13 mouse cellular contexts compared by ENCODE assay signal in the genomic region with DNA sequence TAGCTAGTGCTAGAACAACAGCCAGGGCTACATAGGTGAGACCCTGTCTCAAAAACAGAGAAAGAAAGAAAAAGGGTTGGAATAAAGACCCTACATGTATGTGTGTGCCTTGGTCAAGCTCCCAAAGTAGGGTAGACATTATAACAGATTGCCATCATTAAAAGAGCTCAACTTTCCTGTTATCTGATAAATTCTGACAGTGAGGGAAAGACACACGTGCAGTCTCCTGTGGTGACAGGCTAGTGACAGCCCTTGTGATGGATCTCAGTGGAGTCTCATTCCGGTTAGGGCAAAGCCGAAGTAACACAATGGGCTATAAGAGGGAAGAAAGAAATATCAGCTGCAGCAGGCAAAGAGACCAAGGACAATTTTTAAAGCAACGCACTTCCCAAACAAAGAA. TPM values are rescaled to one million over a fixed set of nuclear protein-coding genes. Genes with fewer than 3 reads are reported as not detected.
DNase-seq lines count a peak whose midpoint lies in the region; ATAC-seq and TF ChIP-seq lines count a peak whose summit lies in the region.
"Had no signal": no experiment of that assay in that cellular context is flagged by ENCODE, and none has a peak within 500 bp of the region (broad histone marks: within the 10 kb centered on the region; RNA-seq: fewer than 3 reads in every experiment).

No protein-coding gene starts in this region.

- H3K27me3 ChIP-seq in liver, embryonic 11.5 days (replicated peaks; ENCODE audit: control insufficient read depth, insufficient read depth, low read length), result no peaks in the 10 kb centered on the region
- H3K27me3 ChIP-seq in G1E (ENCODE audit: insufficient read depth, low read length), result no peaks in the 10 kb centered on the region
- H3K27me3 ChIP-seq in embryonic facial prominence, embryonic 12.5 days, result no peaks in the 10 kb centered on the region
- no peaks in the 10 kb centered on the region for H3K27me3 ChIP-seq in myocyte (ENCODE audit: control insufficient read depth, insufficient read depth, insufficient read length)
- H3K27me3 ChIP-seq: hindbrain, embryonic 13.5 days; lung, embryonic 15.5 days; midbrain, embryonic 12.5 days had no signal

- TF ChIP-seq CTCF in G1E (IDR thresholded peaks at IDR 0.05; ENCODE audit: low read depth, low read length), result no peak

- DNase-seq in liver, embryonic 11.5 days (ENCODE audit: low spot score), result no peak
- DNase-seq in liver (no peak), G1E (ENCODE audit: low spot score) (no peak)
- DNase-seq in adrenal gland, adult 18-20 months (ENCODE audit: low spot score in 2 of 2), result no peak
- no peak for DNase-seq in left cerebral cortex, adult 18-20 months (ENCODE audit: low spot score in 2 of 2)
- DNase-seq: adrenal gland, adult 2 months; cerebellum, postnatal 10 days; heart, adult 18-20 months had no signal

- peak overlapping the region; percentile 67 for H3K9ac ChIP-seq in liver, embryonic 11.5 days (ENCODE audit: low read depth, low read length)
- H3K9ac ChIP-seq in embryonic facial prominence, embryonic 12.5 days, result 0 out of 2 replicates have a peak overlapping the region, but pooled peaks have one; percentile 19
- H3K9ac ChIP-seq: lung, embryonic 15.5 days; midbrain, embryonic 12.5 days had no signal

- H3ac ChIP-seq in myocyte (ENCODE audit: control insufficient read depth, insufficient read length), result no peak overlapping the region

- H3K79me2 ChIP-seq in myocyte (ENCODE audit: control insufficient read depth, insufficient read depth), result no peaks in the 10 kb centered on the region

- H3K9me3 ChIP-seq in liver, embryonic 11.5 days (ENCODE audit: control insufficient read depth, low read length), result no peaks in the 10 kb centered on the region
- no peaks in the 10 kb centered on the region for H3K9me3 ChIP-seq in G1E (replicated peaks)
- no peaks in the 10 kb centered on the region for H3K9me3 ChIP-seq in embryonic facial prominence, embryonic 12.5 days
- H3K9me3 ChIP-seq: hindbrain, embryonic 13.5 days; lung, embryonic 15.5 days; midbrain, embryonic 12.5 days had no signal

- H3K4me2 ChIP-seq in liver, embryonic 11.5 days, result peak overlapping the region; percentile 71
- H3K4me2 ChIP-seq in embryonic facial prominence, embryonic 12.5 days (replicated peaks), result peak overlapping the region; percentile 56; the same call in 1 of the 2 replicates
- H3K4me2 ChIP-seq in myocyte (ENCODE audit: low read depth), result peak overlapping the region; percentile 94

- H3K27ac ChIP-seq in liver, embryonic 11.5 days (ENCODE audit: low read depth, low read length), result peak overlapping the region; percentile 91
- peak overlapping the region; percentile 59; the same call in 1 of the 2 replicates for H3K27ac ChIP-seq in embryonic facial prominence, embryonic 12.5 days
- H3K27ac ChIP-seq: hindbrain, embryonic 13.5 days; midbrain, embryonic 12.5 days had no signal

- no peak for ATAC-seq in liver, embryonic 11.5 days (replicated peaks; ENCODE audit: low FRiP score)
- no peak for ATAC-seq in G1E (ENCODE audit: extremely low read depth, insufficient number of reproducible peaks, low FRiP score, poor library complexity, severe bottlenecking)
- no peak for ATAC-seq in embryonic facial prominence, embryonic 12.5 days (ENCODE audit: insufficient number of reproducible peaks, insufficient read depth, low FRiP score, low TSS enrichment)

- TF ChIP-seq POLR2A in myocyte (IDR thresholded peaks at IDR 0.05; ENCODE audit: insufficient read length, low read depth), result no peak

- peaks cover 20% of the 10 kb centered on the region for H3K4me1 ChIP-seq in liver, embryonic 11.5 days (replicated peaks; ENCODE audit: control insufficient read depth, insufficient read depth, low read length)
- H3K4me1 ChIP-seq in G1E (ENCODE audit: insufficient read depth, low read depth, low read length), result peaks cover 51% of the 10 kb centered on the region
- peaks cover 26% of the 10 kb centered on the region for H3K4me1 ChIP-seq in embryonic facial prominence, embryonic 12.5 days

- peak overlapping the region; percentile 38 for H3K4me3 ChIP-seq in liver, embryonic 11.5 days (ENCODE audit: low read depth, low read length)
- H3K4me3 ChIP-seq in G1E (ENCODE audit: low read depth, low read length), result peak overlapping the region; percentile 68; the same call in 1 of the 2 replicates
- H3K4me3 ChIP-seq in embryonic facial prominence, embryonic 12.5 days, result no peak overlapping the region
- H3K4me3 ChIP-seq in myocyte, result peak overlapping the region; percentile 31

- peaks cover 2% of the 10 kb centered on the region; the same call in 1 of the 2 replicates for H3K36me3 ChIP-seq in liver, embryonic 11.5 days (ENCODE audit: control insufficient read depth, insufficient read depth, low read length)
- peaks cover 24% of the 10 kb centered on the region for H3K36me3 ChIP-seq in G1E (replicated peaks)
- H3K36me3 ChIP-seq in embryonic facial prominence, embryonic 12.5 days, result peaks cover 9% of the 10 kb centered on the region
- no peaks in the 10 kb centered on the region for H3K36me3 ChIP-seq in myocyte (ENCODE audit: control insufficient read depth, insufficient read depth)

- 61% methylated on average over 4 of the region's 4 CpGs for WGBS in liver, embryonic 11.5 days
- WGBS in embryonic facial prominence, embryonic 12.5 days, result 70% methylated on average over 4 of the region's 4 CpGs

TF ChIP-seq in myocyte, 11 proteins besides CTCF, POLR2A, EP300 and RAD21:
- TF ChIP-seq MYOG (IDR thresholded peaks at IDR 0.05; ENCODE audit: control insufficient read depth in 1 of 3, insufficient read depth in 1 of 3, insufficient read length in 2 of 3, low read depth in 2 of 3) (no peak), REST (IDR thresholded peaks at IDR 0.05; ENCODE audit: insufficient read depth, insufficient read length) (no peak), SRF (IDR thresholded peaks at IDR 0.05; ENCODE audit: control insufficient read depth, insufficient read length, low read depth) (no peak), CEBPB (IDR thresholded peaks at IDR 0.05; ENCODE audit: insufficient read depth, poor library complexity, severe bottlenecking) (no peak)
TF ChIP-seq in myocyte: peak in this region for 0.

RNA-seq across cellular contexts. Expression of a gene that starts 1.1 kb away (rescaled TPM):
- polyA plus RNA-seq in liver, embryonic 11.5 days (2014; fragmentation: Nextera tagmentation; extraction: Ambion mirVana), result 12.5 and 15.9 TPM in 2 replicates
- total RNA-seq in G1E (2014; fragmentation: Nextera tagmentation), result 3.2 and 5.6 TPM in 2 replicates
- total RNA-seq in G1E (2017), result 13.2 and 13.4 TPM in 2 replicates
- polyA plus RNA-seq in G1E (2012), result 0.25 and 0.35 TPM in 2 replicates
- polyA plus RNA-seq in embryonic facial prominence, embryonic 12.5 days (2016; fragmentation: Nextera tagmentation; extraction: Ambion mirVana), result 13.9 and 14.8 TPM in 2 replicates
- 11.6 TPM for polyA plus RNA-seq in myocyte (2012; fragmentation: generic; extraction: Trizol)
- total RNA-seq in adrenal gland, adult 18-20 months (2021), result 1 to 10 TPM; 6.0 to 6.2 TPM
- 1 to 10 TPM; 5.3 to 5.6 TPM for total RNA-seq in left cerebral cortex, adult 18-20 months (2021)

RNA-seq across cellular contexts. Expression of a gene that starts 20.8 kb away (rescaled TPM):
- 92.9 and 93.3 TPM in 2 replicates for polyA plus RNA-seq in liver, embryonic 11.5 days (2014; fragmentation: Nextera tagmentation; extraction: Ambion mirVana)
- total RNA-seq in G1E (2014; fragmentation: Nextera tagmentation) (58.9 and 59.1 TPM in 2 replicates), G1E (2017) (37.3 and 46.0 TPM in 2 replicates)
- polyA plus RNA-seq in G1E (2012) (57.2 and 76.6 TPM in 2 replicates), myocyte (2012; fragmentation: generic; extraction: Trizol) (61.4 TPM)
- polyA plus RNA-seq in embryonic facial prominence, embryonic 12.5 days (2016; fragmentation: Nextera tagmentation; extraction: Ambion mirVana), result 96.9 and 98.8 TPM in 2 replicates
- 10 to 100 TPM; 32.2 to 40.8 TPM for total RNA-seq in adrenal gland, adult 18-20 months (2021)
- 10 to 100 TPM; 36.3 to 40.2 TPM for total RNA-seq in left cerebral cortex, adult 18-20 months (2021)

RNA-seq across cellular contexts. Expression of a gene that starts 32.1 kb away (rescaled TPM):
- polyA plus RNA-seq in liver, embryonic 11.5 days (2014; fragmentation: Nextera tagmentation; extraction: Ambion mirVana), result 37.6 and 40.2 TPM in 2 replicates
- total RNA-seq in G1E (2014; fragmentation: Nextera tagmentation) (65.9 and 77.5 TPM in 2 replicates), G1E (2017) (62.3 and 71.4 TPM in 2 replicates)
- polyA plus RNA-seq in G1E (2012) (42.7 and 45.7 TPM in 2 replicates), myocyte (2012; fragmentation: generic; extraction: Trizol) (59.8 TPM)
- polyA plus RNA-seq in embryonic facial prominence, embryonic 12.5 days (2016; fragmentation: Nextera tagmentation; extraction: Ambion mirVana), result 160 and 181 TPM in 2 replicates
- total RNA-seq in adrenal gland, adult 18-20 months (2021), result 10 to 100 TPM; 32.7 to 33.2 TPM
- total RNA-seq in left cerebral cortex, adult 18-20 months (2021), result 10 to 100 TPM; 37.2 to 43.0 TPM
